Mouse (Mus musculus): ENCODE results near the gene Tmed1. TPM values are rescaled to one million over a fixed set of nuclear protein-coding genes. Genes with fewer than 3 reads are reported as not detected.

Tmed1 gene
- total and polyA plus RNA-seq, 2 experiments: 19.2 to 26.5 TPM

GRCm38 (mm10) chr9:21508871-21509404, 1.1 kb downstream of the Tmed1 start:
- TF ChIP-seq CTCF (IDR thresholded peaks at IDR 0.05; ENCODE audit: low read depth, low read length): no peak
- no peak for TF ChIP-seq POLR2A (IDR thresholded peaks at IDR 0.05; ENCODE audit: extremely low read depth, insufficient read depth, low read length)
- H3K79me2 ChIP-seq (ENCODE audit: control insufficient read depth, insufficient read depth, low read length): no peaks in the 10 kb centered on the region
- peaks cover 5% of the 10 kb centered on the region; the same call in 1 of the 2 replicates for H3K36me3 ChIP-seq (ENCODE audit: control insufficient read depth, insufficient read depth, low read length)
- H3K4me1 ChIP-seq (ENCODE audit: control insufficient read depth, insufficient read depth, low read length): peaks cover 6% of the 10 kb centered on the region
- WGBS: 69% methylated on average over 7 of the region's 7 CpGs
- no peak overlapping the region for H3K27ac ChIP-seq (replicated peaks; ENCODE audit: insufficient read depth, low read depth, low read length)
- no peak overlapping the region for H3K4me3 ChIP-seq (ENCODE audit: insufficient read depth, low read depth, low read length)
- H3K9ac ChIP-seq (ENCODE audit: low read depth, low read length): no peak overlapping the region; the same call in 1 of the 2 replicates
- DNase-seq (ENCODE audit: extremely low read depth, low read depth, low spot score): no peak
- H3K27me3 ChIP-seq (ENCODE audit: control insufficient read depth, insufficient read depth, low read length): no peaks in the 10 kb centered on the region

- Histone ChIP-seq H3K36me3 (ENCODE audit: control insufficient read depth, insufficient read depth, low read length) (peaks cover 5% of the 10 kb centered on the region; the same call in 1 of the 2 replicates), H3K4me3 (ENCODE audit: insufficient read depth, low read depth, low read length) (no peak overlapping the region)
- WGBS: 89% methylated on average over 15 of the region's 15 CpGs
Observed at GRCm38 (mm10) chr9:21507753-21508430, 2.2 kb downstream of the Tmed1 start.

GRCm38 (mm10) chr9:21505767-21506166, 4.3 kb downstream of the Tmed1 start:
- peaks cover 5% of the 10 kb centered on the region; the same call in 1 of the 2 replicates for H3K36me3 ChIP-seq (ENCODE audit: control insufficient read depth, insufficient read depth, low read length)
- H3K27me3 ChIP-seq (ENCODE audit: control insufficient read depth, insufficient read depth, low read length): no peaks in the 10 kb centered on the region
- H3K79me2 ChIP-seq (ENCODE audit: control insufficient read depth, insufficient read depth, low read length): no peaks in the 10 kb centered on the region
- no peak overlapping the region for H3K27ac ChIP-seq (replicated peaks; ENCODE audit: insufficient read depth, low read depth, low read length)
- TF ChIP-seq POLR2A (IDR thresholded peaks at IDR 0.05; ENCODE audit: extremely low read depth, insufficient read depth, low read length): no peak
- no peak for TF ChIP-seq CTCF (IDR thresholded peaks at IDR 0.05; ENCODE audit: low read depth, low read length)
- H3K9ac ChIP-seq (ENCODE audit: low read depth, low read length): no peak overlapping the region
- no peak for DNase-seq (ENCODE audit: extremely low read depth, low read depth, low spot score)
- H3K4me3 ChIP-seq (ENCODE audit: insufficient read depth, low read depth, low read length): no peak overlapping the region
- peaks cover 6% of the 10 kb centered on the region for H3K4me1 ChIP-seq (ENCODE audit: control insufficient read depth, insufficient read depth, low read length)

More at GRCm38 (mm10) chr9:21507753-21508430, 2.2 kb downstream of the Tmed1 start:
- peaks cover 6% of the 10 kb centered on the region for H3K4me1 ChIP-seq (ENCODE audit: control insufficient read depth, insufficient read depth, low read length)
- H3K79me2 ChIP-seq (ENCODE audit: control insufficient read depth, insufficient read depth, low read length): no peaks in the 10 kb centered on the region
- no peak for DNase-seq (ENCODE audit: extremely low read depth, low read depth, low spot score)
- H3K27ac ChIP-seq (replicated peaks; ENCODE audit: insufficient read depth, low read depth, low read length): no peak overlapping the region
- no peaks in the 10 kb centered on the region for H3K27me3 ChIP-seq (ENCODE audit: control insufficient read depth, insufficient read depth, low read length)
- TF ChIP-seq POLR2A (IDR thresholded peaks at IDR 0.05; ENCODE audit: extremely low read depth, insufficient read depth, low read length): no peak
- no peak for TF ChIP-seq CTCF (IDR thresholded peaks at IDR 0.05; ENCODE audit: low read depth, low read length)
- H3K9ac ChIP-seq (ENCODE audit: low read depth, low read length): no peak overlapping the region

DNA sequence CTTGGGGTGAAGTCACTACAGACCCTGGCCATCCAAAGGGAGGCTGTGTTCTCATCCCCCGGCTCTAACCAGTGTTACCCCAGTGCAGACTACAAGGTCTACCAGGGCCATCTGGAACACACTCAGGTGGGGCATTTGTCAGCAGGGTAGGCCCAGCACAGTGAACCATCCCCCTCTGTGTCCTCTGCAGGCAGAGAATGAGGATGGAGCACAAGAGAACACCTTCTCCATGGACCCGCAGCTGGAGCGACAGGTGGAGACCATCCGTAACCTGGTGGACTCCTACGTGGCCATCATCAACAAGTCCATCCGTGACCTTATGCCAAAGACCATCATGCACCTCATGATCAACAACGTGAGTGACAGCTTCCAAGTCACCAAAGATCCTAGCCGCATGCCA, 6.7 kb downstream of the Tmed1 start:
- H3K4me1 ChIP-seq (ENCODE audit: control insufficient read depth, insufficient read depth, low read length): no peaks in the 10 kb centered on the region
- H3K27me3 ChIP-seq (ENCODE audit: control insufficient read depth, insufficient read depth, low read length): no peaks in the 10 kb centered on the region
- no peaks in the 10 kb centered on the region for H3K79me2 ChIP-seq (ENCODE audit: control insufficient read depth, insufficient read depth, low read length)
- H3K27ac ChIP-seq (replicated peaks; ENCODE audit: insufficient read depth, low read depth, low read length): no peak overlapping the region
- peaks cover 11% of the 10 kb centered on the region for H3K36me3 ChIP-seq (ENCODE audit: control insufficient read depth, insufficient read depth, low read length)
- WGBS: 95% methylated on average over 8 of the region's 8 CpGs
- H3K4me3 ChIP-seq (ENCODE audit: insufficient read depth, low read depth, low read length): no peak overlapping the region
- TF ChIP-seq CTCF (IDR thresholded peaks at IDR 0.05; ENCODE audit: low read depth, low read length) (no peak), POLR2A (IDR thresholded peaks at IDR 0.05; ENCODE audit: extremely low read depth, insufficient read depth, low read length) (no peak)
- no peak for DNase-seq (ENCODE audit: extremely low read depth, low read depth, low spot score)
- H3K9ac ChIP-seq (ENCODE audit: low read depth, low read length): no peak overlapping the region

DNA sequence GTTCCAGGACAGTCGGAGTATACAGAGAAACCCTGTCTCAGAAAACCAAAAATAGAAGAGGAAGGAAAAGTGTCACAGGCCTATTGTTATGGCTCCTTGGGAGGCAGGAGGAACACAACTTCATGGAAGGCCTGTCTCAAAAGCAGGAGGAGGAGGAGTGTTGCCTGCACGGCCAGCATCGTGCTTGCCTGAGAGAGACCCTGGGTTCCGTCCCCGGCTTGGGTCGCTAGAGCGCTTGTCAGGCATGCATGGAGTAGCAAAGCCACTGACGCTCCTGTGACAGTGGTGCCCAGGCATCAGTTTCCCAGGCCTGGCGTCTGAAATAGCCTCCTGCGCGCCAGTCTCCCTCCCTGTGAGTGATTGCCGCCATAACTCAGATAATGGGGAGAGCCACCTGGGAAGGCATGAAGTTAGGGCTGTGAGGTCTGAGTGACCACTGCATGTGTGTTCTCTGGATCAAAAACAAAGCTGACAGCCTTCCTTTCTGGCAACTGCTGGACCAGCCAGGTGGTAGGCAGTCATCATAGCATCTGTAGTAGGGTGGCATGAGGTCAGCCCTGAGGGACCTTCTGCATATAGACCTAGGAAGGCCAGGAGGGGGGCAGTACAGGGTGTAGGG, 11.7 kb downstream of the Tmed1 start:
- DNase-seq (ENCODE audit: extremely low read depth, low read depth, low spot score): no peak
- no peaks in the 10 kb centered on the region for H3K79me2 ChIP-seq (ENCODE audit: control insufficient read depth, insufficient read depth, low read length)
- peaks cover 7% of the 10 kb centered on the region for H3K36me3 ChIP-seq (ENCODE audit: control insufficient read depth, insufficient read depth, low read length)
- no peak overlapping the region for H3K4me3 ChIP-seq (ENCODE audit: insufficient read depth, low read depth, low read length)
- H3K27me3 ChIP-seq (ENCODE audit: control insufficient read depth, insufficient read depth, low read length): no peaks in the 10 kb centered on the region
- TF ChIP-seq POLR2A (IDR thresholded peaks at IDR 0.05; ENCODE audit: extremely low read depth, insufficient read depth, low read length) (no peak), CTCF (IDR thresholded peaks at IDR 0.05; ENCODE audit: low read depth, low read length) (no peak)
- no peak overlapping the region for H3K9ac ChIP-seq (ENCODE audit: low read depth, low read length)
- 94% methylated on average over 12 of the region's 12 CpGs for WGBS
- H3K4me1 ChIP-seq (ENCODE audit: control insufficient read depth, insufficient read depth, low read length): no peaks in the 10 kb centered on the region
- no peak overlapping the region for H3K27ac ChIP-seq (replicated peaks; ENCODE audit: insufficient read depth, low read depth, low read length)

GRCm38 (mm10) chr9:21497664-21498063, 12.4 kb downstream of the Tmed1 start:
- Histone ChIP-seq H3K27ac (replicated peaks; ENCODE audit: insufficient read depth, low read depth, low read length) (no peak overlapping the region), H3K4me1 (ENCODE audit: control insufficient read depth, insufficient read depth, low read length) (no peaks in the 10 kb centered on the region), H3K4me3 (ENCODE audit: insufficient read depth, low read depth, low read length) (no peak overlapping the region), H3K36me3 (ENCODE audit: control insufficient read depth, insufficient read depth, low read length) (peaks cover 7% of the 10 kb centered on the region), H3K79me2 (ENCODE audit: control insufficient read depth, insufficient read depth, low read length) (no peaks in the 10 kb centered on the region), H3K9ac (ENCODE audit: low read depth, low read length) (no peak overlapping the region), H3K27me3 (ENCODE audit: control insufficient read depth, insufficient read depth, low read length) (no peaks in the 10 kb centered on the region)
- TF ChIP-seq CTCF (IDR thresholded peaks at IDR 0.05; ENCODE audit: low read depth, low read length): no peak
- no peak for TF ChIP-seq POLR2A (IDR thresholded peaks at IDR 0.05; ENCODE audit: extremely low read depth, insufficient read depth, low read length)
- WGBS: 88% methylated on average over 2 of the region's 2 CpGs
- no peak for DNase-seq (ENCODE audit: extremely low read depth, low read depth, low spot score)

All from liver, adult 2 months (tissue).